Mouse (Mus musculus) embryo, embryonic 11 days (tissue): ENCODE results near the gene St5.

Experiments
- DNase-seq: peaks from one replicate; pipeline ENCODE4 v3.0.0-alpha.2; 2015

Gene St5

GRCm38 (mm10) chr7:109524763-109525162 is 178.6 kb downstream of the St5 start:
- no peak for DNase-seq

- DNase-seq = no peak
These were observed 179.0 kb downstream of the St5 start for GRCm38 (mm10) chr7:109524442-109524744.

- DNase-seq = no peak
These were observed 179.5 kb downstream of the St5 start for GRCm38 (mm10) chr7:109523741-109524441.

GRCm38 (mm10) chr7:109523304-109523703 is 180.1 kb downstream of the St5 start:
- DNase-seq = no peak

GRCm38 (mm10) chr7:109522084-109522483 is 181.3 kb downstream of the St5 start:
- DNase-seq = no peak

- no peak for DNase-seq
These were observed 183.5 kb downstream of the St5 start for GRCm38 (mm10) chr7:109519936-109520335.

GRCm38 (mm10) chr7:109518838-109519696 is 184.3 kb downstream of the St5 start, which contains the start of gene Rpl27a:
TSS of gene Rpl27a (plus strand) at chr7:109519147.
- DNase-seq = peak; percentile 99

- DNase-seq = no peak
These were observed 185.2 kb downstream of the St5 start for GRCm38 (mm10) chr7:109518036-109518681.

- DNase-seq = no peak
These were observed 186.9 kb downstream of the St5 start for GRCm38 (mm10) chr7:109516500-109516899.

- DNase-seq = no peak
These were observed 191.6 kb downstream of the St5 start for GRCm38 (mm10) chr7:109511838-109512237.

- no peak for DNase-seq
These were observed 192.6 kb downstream of the St5 start for GRCm38 (mm10) chr7:109510799-109511198.

GRCm38 (mm10) chr7:109508034-109508433 is 195.4 kb downstream of the St5 start, which contains the start of gene Trim66:
TSS of gene Trim66 (minus strand) at chr7:109508134.
- DNase-seq = no peak

- DNase-seq = no peak
These were observed 195.8 kb downstream of the St5 start for GRCm38 (mm10) chr7:109507572-109507971.

- peak; percentile 67 for DNase-seq
These were observed 196.3 kb downstream of the St5 start for GRCm38 (mm10) chr7:109507119-109507518.

- no peak for DNase-seq
These were observed 205.9 kb downstream of the St5 start for GRCm38 (mm10) chr7:109497507-109497906.

GRCm38 (mm10) chr7:109493319-109494316 is 209.8 kb downstream of the St5 start:
- DNase-seq = peak; percentile 15

GRCm38 (mm10) chr7:109492616-109493318 is 210.6 kb downstream of the St5 start:
- no peak for DNase-seq

GRCm38 (mm10) chr7:109484221-109484620 is 219.2 kb downstream of the St5 start:
- DNase-seq = no peak

GRCm38 (mm10) chr7:109480765-109481197 is 222.6 kb downstream of the St5 start:
- DNase-seq = peak; percentile 63

GRCm38 (mm10) chr7:109477926-109478325 is 225.5 kb downstream of the St5 start:
- DNase-seq = no peak
